ENCODE assay signal across 9 mouse cellular contexts in the genomic region with DNA sequence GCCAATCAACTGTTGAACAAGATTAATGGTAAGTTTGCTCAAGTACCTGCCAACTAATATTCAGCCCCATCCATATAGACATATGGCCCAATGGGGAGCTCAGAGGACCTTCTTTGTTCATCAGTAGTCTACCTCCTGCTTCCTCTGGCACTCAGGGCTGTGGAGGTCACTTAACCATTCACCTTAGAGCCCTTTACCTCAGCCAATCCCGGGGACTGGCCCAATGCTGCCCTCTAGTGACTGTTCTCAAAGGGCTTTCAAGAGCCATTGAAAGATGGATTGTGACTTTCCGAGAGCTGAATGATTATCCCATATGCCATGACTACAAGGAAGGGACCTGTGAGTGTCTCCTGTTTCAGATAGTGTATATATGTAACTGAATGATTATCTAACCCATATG. TPM values are rescaled to one million over a fixed set of nuclear protein-coding genes. Genes with fewer than 3 reads are reported as not detected.
DNase-seq lines count a peak whose midpoint lies in the region; ATAC-seq lines count a peak whose summit lies in the region.
"Had no signal": no experiment of that assay in that cellular context is flagged by ENCODE, and none has a peak within 500 bp of the region (broad histone marks: within the 10 kb centered on the region; RNA-seq: fewer than 3 reads in every experiment).

No protein-coding gene starts in this region.

- H3K9me3 ChIP-seq in midbrain, embryonic 11.5 days (ENCODE audit: control insufficient read depth, low read length): no peaks in the 10 kb centered on the region
- H3K9me3 ChIP-seq: midbrain, embryonic 12.5 days had no signal

- no peaks in the 10 kb centered on the region for H3K27me3 ChIP-seq in midbrain, embryonic 11.5 days (ENCODE audit: control insufficient read depth, insufficient read depth, low read length)
- H3K27me3 ChIP-seq: midbrain, embryonic 12.5 days had no signal

- H3K27ac ChIP-seq in midbrain, embryonic 11.5 days (ENCODE audit: low read depth, low read length): no peak overlapping the region
- H3K27ac ChIP-seq: midbrain, embryonic 12.5 days had no signal

- peak; percentile 5 for DNase-seq in cerebellum, adult 9-10 months
- DNase-seq in ovary, postnatal 14 days (ENCODE audit: low spot score): peak; percentile 39
- DNase-seq in ovary, postnatal 10 days (ENCODE audit: low spot score): no peak
- DNase-seq in brain, adult 2 months (ENCODE audit: low read depth, low spot score): peak; percentile 38
- DNase-seq in induced T-regulatory cell, adult 2 months (ENCODE audit: low read depth): peak; percentile 50
- peak; percentile 50 for DNase-seq in lung, postnatal 25 days (ENCODE audit: low spot score)
- no peak for DNase-seq in midbrain, embryonic 11.5 days (ENCODE audit: low spot score, missing footprints)

- H3K4me2 ChIP-seq in midbrain, embryonic 11.5 days: no peak overlapping the region
- H3K4me2 ChIP-seq: midbrain, embryonic 12.5 days had no signal

- H3K4me3 ChIP-seq in midbrain, embryonic 11.5 days (ENCODE audit: low read depth, low read length): no peak overlapping the region
- H3K4me3 ChIP-seq: midbrain, embryonic 12.5 days had no signal

- WGBS in midbrain, embryonic 11.5 days: 63% methylated on average over 2 of the region's 2 CpGs

- H3K9ac ChIP-seq in midbrain, embryonic 11.5 days (ENCODE audit: low read length): no peak overlapping the region
- H3K9ac ChIP-seq: midbrain, embryonic 12.5 days had no signal

- H3K4me1 ChIP-seq in midbrain, embryonic 11.5 days (ENCODE audit: control insufficient read depth, insufficient read depth, low read length): no peaks in the 10 kb centered on the region
- H3K4me1 ChIP-seq: midbrain, embryonic 12.5 days had no signal

- ATAC-seq in cerebellum, adult (ENCODE audit: insufficient number of reproducible peaks, low FRiP score, low TSS enrichment): no peak
- ATAC-seq in midbrain, embryonic 11.5 days (ENCODE audit: low FRiP score): no peak

- no peaks in the 10 kb centered on the region for H3K36me3 ChIP-seq in midbrain, embryonic 11.5 days (ENCODE audit: control insufficient read depth, insufficient read depth, low read length)
- H3K36me3 ChIP-seq: midbrain, embryonic 12.5 days had no signal

RNA-seq across cellular contexts. Expression of a gene that starts 9.4 kb away (rescaled TPM):
- not detected in 2 replicates for polyA plus RNA-seq in midbrain, embryonic 11.5 days (2014; fragmentation: Nextera tagmentation; extraction: Ambion mirVana)

Comparison
In these comparisons a context has a peak if more than half of its experiments do, and no peak if none do; other contexts are left out.
1. DNase-seq: peak in cerebellum, adult 9-10 months (single experiment), ovary, postnatal 14 days (single experiment), brain, adult 2 months (single experiment), induced T-regulatory cell, adult 2 months (single experiment) and lung, postnatal 25 days (single experiment); none in ovary, postnatal 10 days (single experiment) and midbrain, embryonic 11.5 days (single experiment).